Mouse (Mus musculus): ENCODE measurements around the gene Rps26.
"Not testable (repeated sequence)": the region's sequence is repeated elsewhere in the genome, so short reads cannot be mapped to it uniquely, and the experiment has no call there.

Rps26 gene

DNA sequence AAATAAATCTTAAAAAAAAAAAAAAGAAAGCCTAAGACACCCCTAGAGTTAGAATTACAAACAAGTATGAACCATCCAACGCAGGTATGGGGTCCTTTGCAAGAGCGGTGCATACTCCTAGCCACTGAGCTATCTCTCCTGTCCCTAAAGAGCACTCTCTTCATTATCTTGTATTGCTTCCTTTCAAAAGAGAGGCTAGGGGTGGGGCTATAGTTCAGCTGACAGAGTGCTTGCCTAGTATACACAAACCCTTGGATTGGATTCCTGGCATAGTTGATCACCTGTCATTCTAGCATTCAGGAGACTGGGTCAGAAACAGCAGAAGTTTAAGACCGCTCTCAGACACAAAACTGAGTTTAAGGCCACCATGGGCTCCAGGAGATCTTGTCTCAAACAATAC is 28.7 kb upstream of the Rps26 start:
- no peaks in the 10 kb centered on the region for H3K36me3 ChIP-seq (ENCODE audit: control insufficient read depth, insufficient read depth, low read length, poor library complexity, severe bottlenecking)
- no peak for DNase-seq (ENCODE audit: low read depth, low spot score)
- H3K27me3 ChIP-seq (ENCODE audit: control insufficient read depth, insufficient read depth, low read length, poor library complexity, severe bottlenecking): no peaks in the 10 kb centered on the region; the same call in 1 of the 2 replicates

DNA sequence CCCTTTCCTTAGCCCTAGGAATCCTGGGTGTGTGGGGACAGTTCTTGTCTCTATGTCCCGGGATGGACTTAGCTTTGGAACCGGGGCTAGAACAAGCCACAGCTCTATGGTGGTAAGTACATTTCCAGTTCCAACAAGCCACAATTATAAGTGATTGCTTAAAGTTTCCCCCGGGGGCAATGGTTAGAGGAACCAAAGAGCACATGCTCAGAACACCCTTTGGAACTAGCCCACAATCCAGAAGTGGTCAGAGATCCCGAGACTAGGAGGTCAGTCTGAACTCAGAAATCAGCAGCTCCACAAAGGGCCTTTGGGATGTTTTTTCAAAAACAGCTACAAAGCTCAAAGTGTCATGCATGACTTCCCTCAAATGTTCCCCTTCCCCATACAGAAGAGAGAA is 27.3 kb upstream of the Rps26 start:
- no peak for DNase-seq (ENCODE audit: low read depth, low spot score)
- H3K36me3 ChIP-seq (ENCODE audit: control insufficient read depth, insufficient read depth, low read length, poor library complexity, severe bottlenecking): no peaks in the 10 kb centered on the region
- no peaks in the 10 kb centered on the region; the same call in 1 of the 2 replicates for H3K27me3 ChIP-seq (ENCODE audit: control insufficient read depth, insufficient read depth, low read length, poor library complexity, severe bottlenecking)

DNA sequence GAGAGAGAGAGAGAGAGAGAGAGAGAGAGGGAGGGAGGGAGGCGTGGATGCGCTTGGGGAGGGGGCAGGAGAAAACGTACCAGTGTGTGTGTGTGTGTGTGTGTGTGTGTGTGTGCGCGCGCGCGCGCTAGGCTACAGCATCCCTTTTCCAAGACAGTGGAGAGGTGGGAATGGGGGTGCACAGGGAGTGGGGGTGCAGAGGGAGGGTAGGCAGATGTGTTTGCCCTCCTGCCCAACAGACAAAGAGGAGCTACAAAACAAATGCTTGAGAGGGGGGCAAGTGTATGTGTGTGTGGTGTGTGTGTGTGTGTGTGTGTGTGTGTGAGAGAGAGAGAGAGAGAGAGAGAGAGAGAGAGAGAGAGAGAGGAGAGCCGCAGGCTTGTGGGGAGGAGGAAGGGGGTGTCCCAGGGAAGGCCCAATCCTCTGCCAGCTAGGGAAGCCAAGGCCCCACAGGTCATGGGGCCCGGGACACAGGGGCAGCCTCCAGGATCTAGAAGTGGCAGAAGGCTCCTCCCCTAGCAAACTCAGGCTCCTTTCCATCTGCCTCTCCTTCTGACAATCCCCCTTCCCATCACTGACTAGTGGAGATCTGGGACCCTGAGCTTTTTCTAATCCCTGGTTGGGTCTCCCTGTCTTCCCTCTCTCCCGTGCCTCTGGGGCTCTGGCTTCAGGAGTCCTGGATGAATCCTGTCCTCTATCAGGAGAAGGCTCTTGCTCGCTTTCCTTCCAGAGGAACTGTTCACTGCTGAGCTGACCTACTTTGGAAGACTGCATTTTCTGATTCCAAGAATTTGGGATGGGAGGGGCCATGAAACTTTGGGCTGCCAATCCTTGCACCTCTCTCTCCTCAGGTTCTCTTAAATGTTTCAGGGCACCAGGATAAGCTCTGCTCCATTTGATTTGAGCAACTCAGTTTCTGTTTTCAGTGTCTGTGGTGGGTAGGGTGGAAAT is 19.9 kb upstream of the Rps26 start:
- Histone ChIP-seq H3K36me3 (ENCODE audit: control insufficient read depth, insufficient read depth, low read length, poor library complexity, severe bottlenecking) (no peaks in the 10 kb centered on the region), H3K27me3 (ENCODE audit: control insufficient read depth, insufficient read depth, low read length, poor library complexity, severe bottlenecking) (no peaks in the 10 kb centered on the region)
- peak; percentile 13 for DNase-seq (ENCODE audit: low read depth, low spot score)

DNA sequence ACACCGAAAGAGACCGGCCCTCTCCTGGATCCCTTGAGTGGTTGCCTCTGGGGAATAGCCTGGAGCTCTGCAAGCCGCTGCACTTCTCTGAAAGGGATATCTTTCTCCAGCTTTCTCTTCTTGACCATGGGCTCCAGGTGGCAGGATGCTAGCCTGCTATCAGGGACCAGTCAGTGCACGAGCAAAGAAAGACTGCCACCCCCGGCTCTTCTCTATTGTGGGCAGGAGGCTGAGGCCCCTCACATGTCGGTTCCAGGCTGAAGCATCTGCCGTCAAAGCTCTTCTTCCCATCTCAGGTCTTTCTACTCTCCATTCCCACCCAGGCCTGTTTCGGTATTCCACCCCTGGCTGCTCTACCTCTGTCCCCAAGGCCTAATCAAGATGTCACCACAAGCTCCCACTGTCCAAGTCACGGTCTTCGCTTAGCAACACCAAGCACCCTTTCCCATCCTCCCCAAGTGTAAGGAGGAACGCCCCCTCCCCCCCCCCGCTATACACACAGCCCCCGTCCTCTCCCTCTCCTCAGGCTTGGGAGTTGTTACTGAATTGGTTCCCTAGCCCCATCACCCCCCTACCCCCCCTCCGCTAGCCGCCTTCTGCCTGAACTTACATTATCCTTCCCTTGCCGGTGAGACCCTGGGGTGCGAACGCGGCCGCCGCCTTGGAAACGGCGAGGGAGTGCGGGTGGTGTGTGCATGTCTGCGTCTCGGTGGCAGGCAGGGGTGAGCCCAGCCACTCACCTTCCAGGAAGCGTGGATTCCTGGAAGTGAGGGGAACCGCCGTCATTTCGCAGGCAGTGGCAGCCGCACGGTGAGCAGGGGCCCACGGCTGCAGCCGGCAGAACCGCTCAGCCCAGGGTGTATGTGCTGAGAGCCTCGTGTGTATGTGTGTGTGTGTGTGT is 18.8 kb upstream of the Rps26 start, which contains the start of gene Ikzf4:
Ikzf4 (minus strand) TSS at position 881 of the 901 bp plus-strand sequence.
- H3K27me3 ChIP-seq (ENCODE audit: control insufficient read depth, insufficient read depth, low read length, poor library complexity, severe bottlenecking): no peaks in the 10 kb centered on the region
- peak; percentile 36 for DNase-seq (ENCODE audit: low read depth, low spot score)
- H3K36me3 ChIP-seq (ENCODE audit: control insufficient read depth, insufficient read depth, low read length, poor library complexity, severe bottlenecking): no peaks in the 10 kb centered on the region

GRCm38 (mm10) chr10:128642749-128643148 is 16.2 kb upstream of the Rps26 start:
- Histone ChIP-seq H3K36me3 (ENCODE audit: control insufficient read depth, insufficient read depth, low read length, poor library complexity, severe bottlenecking) (no peaks in the 10 kb centered on the region), H3K27me3 (ENCODE audit: control insufficient read depth, insufficient read depth, low read length, poor library complexity, severe bottlenecking) (no peaks in the 10 kb centered on the region)
- DNase-seq (ENCODE audit: low read depth, low spot score): no peak

GRCm38 (mm10) chr10:128641871-128642270 is 15.3 kb upstream of the Rps26 start:
- Histone ChIP-seq H3K27me3 (ENCODE audit: control insufficient read depth, insufficient read depth, low read length, poor library complexity, severe bottlenecking) (no peaks in the 10 kb centered on the region), H3K36me3 (ENCODE audit: control insufficient read depth, insufficient read depth, low read length, poor library complexity, severe bottlenecking) (no peaks in the 10 kb centered on the region)
- no peak for DNase-seq (ENCODE audit: low read depth, low spot score)

GRCm38 (mm10) chr10:128640891-128641290 is 14.3 kb upstream of the Rps26 start:
- no peak for DNase-seq (ENCODE audit: low read depth, low spot score)
- no peaks in the 10 kb centered on the region for H3K27me3 ChIP-seq (ENCODE audit: control insufficient read depth, insufficient read depth, low read length, poor library complexity, severe bottlenecking)
- no peaks in the 10 kb centered on the region for H3K36me3 ChIP-seq (ENCODE audit: control insufficient read depth, insufficient read depth, low read length, poor library complexity, severe bottlenecking)

DNA sequence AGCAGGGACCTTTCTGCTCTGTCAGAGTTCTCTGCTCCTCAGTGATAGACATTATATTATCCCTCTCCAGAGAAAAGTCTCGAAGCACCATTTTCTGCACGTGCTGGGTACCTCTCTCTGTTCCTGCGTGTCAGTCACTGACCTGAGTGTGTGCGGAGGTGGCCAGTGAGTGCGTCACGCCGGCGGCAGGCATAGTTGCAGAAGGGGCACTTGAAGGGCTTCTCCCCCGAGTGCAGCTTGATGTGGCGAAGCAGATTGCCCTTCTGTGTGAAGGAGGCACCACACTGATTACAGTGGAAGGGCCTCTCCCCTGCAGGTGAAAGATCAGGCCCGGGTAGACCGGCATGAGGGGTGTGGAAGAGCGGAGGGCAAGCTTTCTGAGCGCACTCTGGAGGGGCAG is 13.5 kb upstream of the Rps26 start:
- H3K36me3 ChIP-seq (ENCODE audit: control insufficient read depth, insufficient read depth, low read length, poor library complexity, severe bottlenecking): no peaks in the 10 kb centered on the region
- DNase-seq (ENCODE audit: low read depth, low spot score): no peak
- H3K27me3 ChIP-seq (ENCODE audit: control insufficient read depth, insufficient read depth, low read length, poor library complexity, severe bottlenecking): no peaks in the 10 kb centered on the region

DNA sequence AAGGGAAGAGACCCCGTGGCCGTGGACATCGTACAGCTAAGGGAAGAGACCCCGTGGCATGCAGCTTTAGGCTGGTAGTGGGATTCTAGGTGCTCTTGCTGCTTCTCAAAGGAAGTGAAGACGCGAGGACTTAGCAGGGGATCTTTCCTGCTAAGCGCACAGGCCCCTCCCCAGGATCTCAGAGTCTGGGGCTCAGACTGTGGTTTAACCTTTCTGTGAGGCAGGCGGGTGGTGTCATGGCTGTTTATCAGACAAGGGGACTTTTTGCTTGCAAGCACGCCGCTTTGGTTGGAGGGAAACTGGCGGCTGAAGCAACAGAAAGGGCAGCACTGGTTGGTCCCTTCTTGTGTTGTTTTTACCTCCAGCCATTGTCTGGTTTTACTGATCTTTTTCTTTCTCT is 10.5 kb upstream of the Rps26 start:
- Histone ChIP-seq H3K36me3 (ENCODE audit: control insufficient read depth, insufficient read depth, low read length, poor library complexity, severe bottlenecking) (no peaks in the 10 kb centered on the region), H3K27me3 (ENCODE audit: control insufficient read depth, insufficient read depth, low read length, poor library complexity, severe bottlenecking) (no peaks in the 10 kb centered on the region)
- peak; percentile 39 for DNase-seq (ENCODE audit: low read depth, low spot score)

DNA sequence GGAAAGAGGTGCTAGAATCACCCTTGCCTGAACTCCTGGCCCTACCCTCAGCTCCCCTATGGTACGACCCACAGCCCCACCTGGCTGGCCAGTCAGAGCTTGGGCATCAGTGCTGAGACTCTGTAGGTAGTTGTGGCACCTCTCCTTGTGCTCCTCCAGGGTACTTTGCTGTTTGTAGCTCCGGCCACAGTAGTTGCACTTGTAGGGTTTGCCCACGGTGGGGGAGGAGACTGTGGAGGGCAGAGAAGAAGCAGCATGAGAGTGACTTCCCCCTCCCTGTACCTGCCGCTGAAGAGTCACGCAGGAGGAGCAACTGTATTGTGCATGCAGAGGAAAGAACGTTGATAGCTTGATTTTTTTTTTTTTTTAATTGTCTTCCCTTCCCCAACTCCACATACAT is 10.0 kb upstream of the Rps26 start:
- Histone ChIP-seq H3K36me3 (ENCODE audit: control insufficient read depth, insufficient read depth, low read length, poor library complexity, severe bottlenecking) (no peaks in the 10 kb centered on the region), H3K27me3 (ENCODE audit: control insufficient read depth, insufficient read depth, low read length, poor library complexity, severe bottlenecking) (no peaks in the 10 kb centered on the region)
- DNase-seq (ENCODE audit: low read depth, low spot score): peak; percentile 41

- Histone ChIP-seq H3K27me3 (ENCODE audit: control insufficient read depth, insufficient read depth, low read length, poor library complexity, severe bottlenecking) (no peaks in the 10 kb centered on the region), H3K36me3 (ENCODE audit: control insufficient read depth, insufficient read depth, low read length, poor library complexity, severe bottlenecking) (no peaks in the 10 kb centered on the region)
- DNase-seq (ENCODE audit: low read depth, low spot score): no peak
Observed at GRCm38 (mm10) chr10:128635697-128636096, 9.2 kb upstream of the Rps26 start.

- Histone ChIP-seq H3K36me3 (ENCODE audit: control insufficient read depth, insufficient read depth, low read length, poor library complexity, severe bottlenecking) (no peaks in the 10 kb centered on the region), H3K27me3 (ENCODE audit: control insufficient read depth, insufficient read depth, low read length, poor library complexity, severe bottlenecking) (no peaks in the 10 kb centered on the region)
- no peak for DNase-seq (ENCODE audit: low read depth, low spot score)
Observed at GRCm38 (mm10) chr10:128631571-128631970, 5.0 kb upstream of the Rps26 start.

GRCm38 (mm10) chr10:128630306-128630705 is 3.8 kb upstream of the Rps26 start:
- H3K36me3 ChIP-seq (ENCODE audit: control insufficient read depth, insufficient read depth, low read length, poor library complexity, severe bottlenecking); H3K27me3 ChIP-seq (ENCODE audit: control insufficient read depth, insufficient read depth, low read length, poor library complexity, severe bottlenecking); DNase-seq (ENCODE audit: low read depth, low spot score): not testable (repeated sequence)

DNA sequence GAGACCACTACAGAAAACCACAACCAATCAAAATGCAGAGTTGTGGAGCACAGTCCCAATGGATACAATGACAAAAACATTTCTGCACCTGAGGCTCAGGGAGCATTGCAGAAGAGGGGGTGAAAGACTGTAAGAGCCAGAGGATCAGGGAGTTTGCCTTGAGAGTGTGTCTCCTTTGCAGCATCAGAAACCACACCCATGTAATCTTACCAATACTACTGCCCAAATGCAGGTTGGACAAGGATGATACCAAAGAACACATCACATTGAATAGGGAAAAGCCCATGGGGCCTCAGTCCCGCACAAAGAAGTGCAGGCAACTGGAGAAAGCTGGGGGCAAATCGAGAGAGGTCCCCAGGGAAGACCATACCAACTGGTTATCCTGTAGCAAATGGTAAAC is 3.2 kb upstream of the Rps26 start:
- no peak for DNase-seq (ENCODE audit: low read depth, low spot score)
- no peaks in the 10 kb centered on the region for H3K27me3 ChIP-seq (ENCODE audit: control insufficient read depth, insufficient read depth, low read length, poor library complexity, severe bottlenecking)
- H3K36me3 ChIP-seq (ENCODE audit: control insufficient read depth, insufficient read depth, low read length, poor library complexity, severe bottlenecking): no peaks in the 10 kb centered on the region
